Mouse (Mus musculus): ENCODE measurements around the gene Elovl5. TPM values are rescaled to one million over a fixed set of nuclear protein-coding genes. Genes with fewer than 3 reads are reported as not detected.

Elovl5 gene
- total RNA-seq, 2 experiments from 2014 or later = 32.3 to 37.0 TPM

DNA sequence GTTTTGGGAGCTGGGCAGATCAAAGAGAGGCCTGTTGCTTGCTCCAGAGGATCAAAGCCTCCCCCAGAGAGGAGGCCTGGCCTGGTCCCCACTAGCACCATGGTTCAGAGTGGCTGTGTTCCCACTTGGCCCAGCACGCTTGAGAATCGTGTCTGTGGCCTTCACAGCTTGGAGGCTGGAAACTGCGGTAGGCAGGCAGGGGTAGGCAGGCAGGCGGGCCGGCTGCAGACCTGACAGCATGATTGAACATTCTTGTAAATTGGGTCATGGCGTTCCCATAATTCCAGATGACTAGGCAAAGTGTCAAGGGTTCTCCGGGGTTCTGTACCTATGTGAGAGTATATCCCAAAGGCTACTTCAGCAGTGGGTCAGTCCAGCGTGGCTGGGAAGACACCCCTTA is 35.9 kb downstream of the Elovl5 start:
- no peak for DNase-seq (ENCODE audit: low spot score in 2 of 2)

DNA sequence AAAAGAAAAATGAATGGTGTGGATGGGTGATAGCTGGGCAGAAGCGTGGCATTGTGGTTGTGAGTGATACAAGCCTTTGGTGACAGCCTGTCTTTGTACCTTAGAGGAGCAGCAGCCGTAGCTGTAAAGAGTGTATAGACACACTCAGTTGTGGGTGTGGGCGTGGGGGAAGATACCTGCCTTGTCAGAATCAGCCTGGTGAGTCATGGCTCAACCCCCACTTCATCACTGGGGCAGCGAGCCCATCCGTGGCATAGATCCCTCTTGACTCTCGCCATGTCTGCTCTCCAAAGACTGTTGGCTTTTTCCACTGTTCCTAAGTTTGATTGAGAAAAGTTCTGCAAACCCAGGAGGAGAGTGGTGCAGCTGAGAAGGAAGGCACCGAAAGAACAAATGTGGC is 37.3 kb downstream of the Elovl5 start:
- no peak for DNase-seq (ENCODE audit: low spot score in 2 of 2)

DNA sequence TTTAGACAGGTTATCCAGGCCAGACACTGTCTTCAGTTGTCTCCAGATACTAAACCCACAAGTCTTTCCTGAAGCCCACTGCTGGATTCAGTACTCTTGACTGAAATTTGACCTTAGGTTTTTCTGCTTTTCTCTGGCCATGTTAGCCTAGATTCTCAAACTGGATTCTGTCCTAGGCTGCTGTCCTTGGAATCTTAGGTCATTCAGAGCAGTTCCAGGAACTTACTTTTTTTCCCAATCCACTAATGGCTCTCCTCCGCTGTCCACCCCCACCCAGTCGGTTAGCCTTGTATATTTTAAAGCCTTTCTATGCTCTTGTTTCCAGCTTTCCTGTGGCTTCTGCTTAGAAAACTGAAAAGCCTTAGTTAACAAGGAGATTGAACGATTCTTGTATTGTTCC is 37.8 kb downstream of the Elovl5 start:
- no peak for DNase-seq (ENCODE audit: low spot score in 2 of 2)

DNA sequence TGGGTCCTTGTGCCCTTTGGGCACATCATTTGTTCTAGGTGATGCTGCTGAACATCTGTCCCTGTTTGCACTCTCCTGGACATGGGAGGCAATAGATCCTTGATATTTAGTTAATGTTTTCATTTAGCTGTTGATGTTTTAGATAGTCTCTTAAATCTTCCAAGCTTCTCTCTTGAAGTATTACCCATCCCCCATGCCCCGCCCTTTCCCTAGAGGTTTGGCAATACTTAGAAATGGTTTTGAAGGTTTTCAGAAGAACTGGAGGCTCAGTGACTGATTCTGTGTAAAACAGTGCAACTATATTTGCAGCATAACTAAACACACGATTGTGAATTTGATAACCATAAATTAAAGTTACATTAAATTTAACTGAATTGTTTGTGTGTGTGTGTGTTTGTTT is 38.3 kb downstream of the Elovl5 start:
- no peak for DNase-seq (ENCODE audit: low spot score in 2 of 2)

DNA sequence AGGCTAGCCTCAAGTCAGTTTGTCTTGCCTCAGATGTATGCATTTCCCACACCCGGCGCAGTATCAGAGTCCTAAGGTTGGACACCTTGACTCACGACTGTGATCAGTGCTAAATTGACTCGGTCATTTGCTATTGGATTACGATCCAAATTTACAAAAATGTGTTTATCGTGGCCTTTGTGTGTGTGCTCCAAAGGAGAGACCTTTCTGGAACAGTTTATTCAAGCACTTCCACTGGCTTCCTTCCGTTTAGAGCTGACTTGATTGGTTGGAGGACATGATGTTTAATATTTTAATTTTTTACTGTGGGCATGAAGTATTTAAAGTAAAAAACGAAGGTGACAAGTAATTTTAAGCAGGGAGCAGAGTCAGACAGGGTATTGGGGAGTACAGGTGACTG is 38.8 kb downstream of the Elovl5 start:
- no peak for DNase-seq (ENCODE audit: low spot score in 2 of 2)

DNA sequence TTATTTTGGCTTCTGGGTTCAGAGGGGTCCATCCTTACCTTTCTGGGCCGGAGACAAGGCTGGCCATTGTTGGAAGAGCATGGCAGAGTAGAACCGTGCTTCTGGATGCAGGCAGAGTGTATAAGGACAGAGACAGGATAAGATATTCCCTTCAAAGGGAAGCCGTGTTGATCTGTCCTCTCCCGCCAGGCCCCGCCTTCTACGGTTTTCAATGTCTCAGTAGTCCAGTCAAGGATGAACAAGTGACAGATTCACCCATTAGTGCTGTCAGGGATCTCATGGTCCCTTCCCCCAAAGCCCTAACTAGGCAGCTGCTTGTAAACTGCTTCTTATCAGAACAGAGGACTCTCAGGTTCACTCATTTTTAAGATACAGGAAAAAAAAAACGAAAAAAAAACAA is 41.2 kb downstream of the Elovl5 start:
- DNase-seq (ENCODE audit: low spot score in 2 of 2) = no peak

DNA sequence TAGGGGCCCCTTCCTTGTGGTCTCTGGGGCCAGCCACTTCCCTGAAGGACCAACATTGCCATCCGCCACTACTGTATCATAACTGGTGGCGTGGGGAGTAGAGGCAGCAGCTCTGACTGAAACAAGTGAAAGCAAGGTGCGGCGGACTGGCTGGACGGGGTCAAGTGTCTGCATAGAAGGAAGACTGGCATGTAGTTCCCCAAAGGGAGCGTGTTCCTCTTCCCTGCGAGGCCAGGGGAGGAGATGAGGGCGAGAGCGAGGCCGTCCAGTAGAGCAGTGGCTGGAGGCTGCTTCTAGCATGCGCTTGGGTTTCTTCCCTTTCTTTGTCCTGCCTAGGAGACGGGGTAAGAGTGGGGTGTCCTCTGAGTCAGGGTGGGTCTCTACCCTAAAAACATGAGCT is 42.6 kb downstream of the Elovl5 start:
- DNase-seq (ENCODE audit: low spot score in 2 of 2) = no peak

DNA sequence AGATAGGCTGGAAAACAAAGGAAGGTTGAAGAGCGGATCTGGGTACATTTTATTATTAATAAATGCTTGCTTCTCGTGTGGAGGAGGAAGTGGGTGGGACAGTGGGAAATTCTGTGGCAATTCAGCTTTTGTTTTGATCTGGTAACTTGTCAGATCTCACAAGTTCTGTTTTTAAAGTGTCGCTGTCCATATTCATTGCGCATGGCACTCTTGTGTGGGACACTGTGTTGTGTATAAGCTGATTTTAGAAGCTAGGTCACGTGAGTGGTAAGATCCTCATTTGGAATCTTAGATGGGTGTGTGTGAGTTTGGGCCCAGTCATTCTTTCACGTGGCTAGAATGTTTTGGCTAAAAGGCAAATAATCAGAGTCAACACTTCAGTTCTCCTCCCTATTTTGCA is 44.2 kb downstream of the Elovl5 start:
- DNase-seq (ENCODE audit: low spot score in 2 of 2) = no peak

DNA sequence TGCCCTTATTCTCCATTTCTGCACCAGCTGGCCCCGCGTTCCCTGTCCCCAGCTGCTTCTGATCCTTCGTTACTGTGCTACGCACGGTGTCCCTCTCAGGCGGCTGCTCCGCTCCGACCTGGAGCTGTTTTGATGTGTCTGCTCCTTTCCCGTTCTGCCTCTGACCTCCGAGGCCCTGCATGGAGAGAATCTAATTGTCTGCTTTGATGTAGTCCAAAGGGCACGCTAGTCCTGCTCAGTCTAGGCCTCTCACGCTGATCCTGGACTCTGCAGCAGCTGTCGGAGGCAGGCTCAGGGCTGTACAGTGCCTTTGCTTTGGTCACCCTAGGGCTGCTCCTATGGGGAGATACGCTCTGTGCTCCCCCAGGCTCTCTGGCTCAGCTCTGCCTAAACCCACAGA is 46.9 kb downstream of the Elovl5 start:
- DNase-seq (ENCODE audit: low spot score in 2 of 2) = no peak

DNA sequence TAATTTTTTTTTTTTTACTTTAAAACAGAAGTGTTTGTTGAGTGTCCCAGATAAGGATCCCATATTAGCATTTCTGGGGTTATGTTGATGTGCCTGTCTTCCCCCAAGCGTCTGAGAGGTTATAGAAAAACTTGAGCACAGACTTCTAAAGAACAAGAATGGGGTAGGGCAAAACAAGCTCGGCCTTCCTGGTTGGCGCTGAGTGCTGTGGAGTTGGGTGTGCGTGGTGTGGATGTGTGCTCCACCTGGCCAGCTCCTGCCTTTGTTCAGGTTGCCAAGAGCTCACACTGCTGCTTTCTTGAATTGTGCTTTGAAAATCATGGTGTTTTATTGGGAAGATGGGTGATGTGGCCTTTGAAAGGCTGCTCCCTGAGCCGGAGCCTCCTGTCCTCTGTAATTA is 48.1 kb downstream of the Elovl5 start:
- DNase-seq (ENCODE audit: low spot score in 2 of 2) = no peak

DNA sequence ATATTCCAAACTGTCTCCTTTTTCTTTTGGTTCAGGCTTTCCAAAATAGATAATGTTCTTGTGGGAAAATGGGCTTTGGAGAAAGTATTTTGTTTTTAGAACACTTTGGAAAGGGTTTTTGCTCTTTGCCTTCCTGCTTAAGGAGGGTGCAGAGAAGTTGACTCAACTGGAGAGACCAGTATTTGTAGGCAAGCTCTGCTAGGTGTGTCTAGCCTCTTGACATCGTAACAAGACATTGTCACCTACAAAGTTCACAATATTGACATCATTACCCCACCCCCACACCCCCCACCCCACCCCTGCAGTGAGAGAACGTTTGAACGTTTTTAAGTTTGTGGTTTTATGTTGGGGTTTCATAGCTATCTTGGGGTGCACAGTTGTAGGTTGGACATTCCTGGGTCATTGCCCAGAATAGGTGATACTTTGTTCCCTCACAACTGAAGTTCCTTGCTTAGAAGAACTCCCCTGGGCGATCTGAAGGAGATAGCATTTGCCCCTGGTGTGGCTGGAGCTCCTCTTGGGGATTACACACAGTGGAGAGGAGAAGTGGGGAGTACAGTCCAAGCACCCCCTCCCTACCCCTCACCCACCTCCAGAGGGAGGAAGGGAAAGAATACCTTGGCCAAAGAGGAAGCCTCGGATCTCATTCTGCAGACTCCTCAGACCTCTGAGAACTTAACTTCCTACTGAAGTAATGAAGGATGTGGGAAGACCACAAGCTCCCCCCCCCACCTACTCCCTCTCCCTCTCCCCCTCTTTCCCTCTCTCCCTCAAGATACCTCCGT is 48.8 kb downstream of the Elovl5 start:
- DNase-seq (ENCODE audit: low spot score in 2 of 2) = no peak

DNA sequence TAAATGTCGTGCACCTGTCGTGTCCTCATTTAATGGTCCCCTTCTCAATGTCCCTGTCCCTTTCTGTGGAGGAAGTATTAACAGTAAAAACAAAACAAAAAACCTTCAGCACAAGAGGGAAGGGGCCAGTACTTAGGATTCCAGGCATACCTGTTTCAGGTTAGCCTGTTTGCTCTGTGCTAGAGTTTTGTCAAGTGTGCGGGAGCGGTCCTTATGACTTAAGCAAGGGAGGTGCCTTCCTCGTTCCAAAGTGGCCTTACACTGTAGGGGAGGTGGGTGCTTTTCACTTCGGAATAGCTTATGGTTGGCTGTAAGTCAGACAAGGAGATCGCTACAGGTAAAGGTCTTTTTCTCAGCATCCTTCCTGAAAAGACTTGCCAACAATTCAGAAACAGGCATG is 49.7 kb downstream of the Elovl5 start:
- DNase-seq (ENCODE audit: low spot score in 2 of 2) = no peak

DNA sequence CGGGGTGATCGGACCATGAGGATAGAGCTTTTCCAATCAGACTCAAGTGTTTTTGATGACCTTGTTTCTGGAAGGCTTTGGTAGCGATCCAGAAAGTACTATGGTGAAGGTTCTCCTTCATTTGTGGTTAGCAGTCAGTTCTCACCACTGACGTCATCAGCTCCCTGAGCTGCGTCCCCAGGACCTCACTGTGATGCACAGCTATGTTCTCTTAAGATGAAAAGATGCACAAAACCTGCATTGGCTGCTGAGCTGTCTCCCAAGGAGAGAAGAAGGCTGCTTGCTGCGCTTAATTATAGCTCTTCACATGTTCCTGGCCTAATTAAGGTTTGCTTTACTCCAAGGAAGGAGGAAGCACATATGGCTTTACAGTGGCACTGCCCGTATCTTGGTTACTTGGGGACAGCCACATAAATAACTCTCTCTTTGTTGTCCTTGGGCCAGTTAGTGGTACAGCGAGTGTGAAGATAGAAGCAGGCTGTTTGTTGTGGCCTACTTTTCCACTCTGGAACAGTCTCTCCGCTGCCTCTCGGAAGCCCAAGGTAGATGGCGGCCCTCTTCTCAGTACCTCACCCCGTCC is 50.5 kb downstream of the Elovl5 start:
- DNase-seq (ENCODE audit: low spot score in 2 of 2) = no peak

DNA sequence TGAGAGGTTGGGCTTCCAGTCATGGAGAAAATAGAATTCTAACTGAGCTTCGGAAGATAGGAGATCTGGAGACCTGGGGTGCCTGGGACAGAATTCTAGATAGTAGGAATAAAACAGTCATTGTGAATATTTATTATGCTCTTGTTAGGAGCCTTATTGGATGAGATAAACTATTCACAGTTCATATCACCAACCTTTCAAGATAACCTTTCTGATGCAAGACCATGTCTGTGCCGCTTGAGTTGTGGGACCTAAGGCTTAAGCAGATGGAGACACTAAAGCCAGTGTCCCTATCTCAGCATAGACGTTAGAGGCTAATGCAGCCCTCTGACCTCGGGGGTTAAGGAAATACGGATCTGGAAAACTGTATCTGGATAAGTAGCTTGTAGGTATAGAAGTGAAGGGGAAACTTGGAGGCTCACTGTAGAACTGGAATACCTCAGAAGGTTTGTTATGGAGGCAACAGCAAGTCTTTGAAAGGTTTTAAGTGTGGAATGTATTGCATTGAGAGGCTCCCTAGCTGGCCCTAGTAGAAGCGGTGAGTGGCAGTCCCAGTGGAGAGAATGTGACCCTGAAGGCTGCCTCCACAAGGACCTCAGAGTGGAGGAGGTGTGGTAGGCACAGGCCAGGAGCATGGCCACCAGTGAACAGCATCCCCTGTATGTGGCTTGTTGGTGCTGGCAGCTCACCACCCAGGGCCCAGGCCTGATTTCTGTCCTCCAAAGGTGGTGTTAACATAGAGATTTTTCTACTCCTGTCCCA is 52.2 kb downstream of the Elovl5 start:
- no peak for DNase-seq (ENCODE audit: low spot score in 2 of 2)

DNA sequence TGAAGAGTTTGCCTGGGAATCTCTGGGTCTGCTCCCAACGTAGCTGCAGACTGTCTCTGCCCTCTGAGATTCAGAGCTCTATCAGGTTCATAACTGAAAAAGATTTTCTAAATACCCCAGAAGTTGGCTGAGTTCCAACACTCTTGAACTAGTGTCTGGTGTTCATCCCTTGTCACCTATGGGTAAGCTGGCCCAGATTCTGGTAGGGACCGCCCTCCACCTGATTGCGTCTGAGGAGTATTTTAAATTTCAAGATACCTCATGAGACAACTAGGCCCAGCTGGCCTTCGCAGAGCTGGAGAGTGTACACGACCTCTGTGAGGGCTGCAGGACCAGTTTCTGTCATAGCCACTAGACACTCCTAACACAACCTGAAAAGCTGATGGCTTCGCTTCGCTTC is 61.8 kb downstream of the Elovl5 start:
- no peak for DNase-seq (ENCODE audit: low spot score in 2 of 2)

DNA sequence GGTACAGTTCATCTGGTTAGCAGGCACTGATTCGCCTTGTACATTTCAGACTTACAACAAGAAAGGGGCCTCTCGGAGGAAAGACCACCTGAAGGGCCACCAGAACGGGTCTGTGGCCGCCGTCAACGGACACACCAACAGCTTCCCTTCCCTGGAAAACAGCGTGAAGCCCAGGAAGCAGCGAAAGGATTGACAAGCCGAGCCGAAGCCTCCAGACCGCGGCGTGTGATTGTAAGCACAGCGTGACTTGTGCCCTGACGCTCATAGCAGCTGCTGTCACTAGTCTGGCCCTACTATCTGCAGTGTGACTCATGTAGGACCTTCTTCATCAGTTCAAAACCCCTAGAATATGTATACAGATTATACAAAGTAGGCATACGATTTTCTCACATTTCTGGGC is 65.5 kb downstream of the Elovl5 start:
- no peak for DNase-seq (ENCODE audit: low spot score in 2 of 2)

DNA sequence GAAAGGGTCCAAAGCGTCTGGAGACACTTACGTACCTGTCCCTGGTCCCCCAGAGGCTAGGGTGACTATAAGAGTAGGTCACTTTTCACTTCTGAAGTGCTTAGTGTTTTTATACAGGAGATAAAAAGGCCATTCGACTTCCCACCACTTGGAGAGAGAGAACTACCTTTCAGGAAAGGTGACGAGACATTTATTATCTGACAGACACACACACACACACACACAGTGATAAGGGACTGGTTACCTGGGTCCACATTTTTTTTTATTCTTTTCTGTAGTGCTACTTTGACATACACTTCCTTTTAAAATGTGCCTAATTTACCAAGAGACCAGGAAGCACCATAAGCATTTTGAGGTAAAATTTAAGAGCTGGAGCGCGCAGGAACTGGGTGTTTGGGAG is 66.4 kb downstream of the Elovl5 start:
- no peak for DNase-seq (ENCODE audit: low spot score in 2 of 2)

DNA sequence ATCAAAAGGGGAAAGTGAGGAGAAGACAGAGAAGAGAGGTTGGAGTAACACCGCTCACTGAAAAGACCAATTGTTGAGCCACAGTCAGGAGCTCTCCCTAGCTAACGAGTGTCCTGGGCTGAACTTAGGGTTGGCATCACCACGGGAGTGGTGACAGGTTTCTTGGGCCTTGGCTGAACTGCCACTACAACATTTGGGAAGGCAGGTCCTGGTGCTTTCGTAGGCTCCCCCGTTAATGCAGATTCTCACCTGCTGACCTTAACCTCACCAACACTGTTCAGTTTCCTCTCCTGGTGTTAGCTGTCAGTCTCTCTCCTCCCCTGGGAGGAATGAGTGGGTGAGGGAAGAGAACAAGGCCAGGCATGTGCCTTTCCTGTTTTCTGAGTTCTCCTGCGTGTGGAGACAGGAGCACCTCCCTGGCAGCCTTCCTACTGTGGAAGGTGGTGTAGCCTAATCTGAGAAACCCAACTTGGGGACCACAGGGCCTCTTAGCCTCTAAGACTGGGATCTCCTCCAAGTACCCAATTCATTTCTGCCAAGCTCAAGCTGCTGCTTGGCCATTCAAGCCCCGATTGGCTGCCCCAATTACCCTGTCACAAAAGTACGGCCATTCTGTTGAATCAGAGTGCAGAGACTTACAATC is 69.1 kb downstream of the Elovl5 start:
- no peak for DNase-seq (ENCODE audit: low spot score in 2 of 2)

DNA sequence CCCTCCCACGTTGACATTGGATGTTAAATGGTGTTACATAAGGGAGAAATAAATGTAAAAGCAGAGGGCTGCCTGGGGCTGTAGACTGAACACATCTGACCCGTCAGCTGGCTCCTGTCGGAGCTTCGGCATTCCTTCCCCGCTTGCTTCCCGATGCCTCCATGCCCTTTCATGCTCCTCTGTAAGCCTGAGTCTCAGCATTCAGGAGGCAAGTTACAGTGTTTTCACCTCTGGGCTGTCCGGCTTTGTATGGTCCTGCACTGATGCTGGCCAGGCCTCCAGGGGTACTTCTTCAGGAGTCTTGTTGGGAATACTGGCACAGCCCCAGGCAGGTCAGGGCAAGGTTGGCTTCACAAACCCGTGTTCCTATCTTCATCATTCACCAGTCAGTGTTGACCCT is 72.5 kb downstream of the Elovl5 start:
- no peak for DNase-seq (ENCODE audit: low spot score in 2 of 2)

DNA sequence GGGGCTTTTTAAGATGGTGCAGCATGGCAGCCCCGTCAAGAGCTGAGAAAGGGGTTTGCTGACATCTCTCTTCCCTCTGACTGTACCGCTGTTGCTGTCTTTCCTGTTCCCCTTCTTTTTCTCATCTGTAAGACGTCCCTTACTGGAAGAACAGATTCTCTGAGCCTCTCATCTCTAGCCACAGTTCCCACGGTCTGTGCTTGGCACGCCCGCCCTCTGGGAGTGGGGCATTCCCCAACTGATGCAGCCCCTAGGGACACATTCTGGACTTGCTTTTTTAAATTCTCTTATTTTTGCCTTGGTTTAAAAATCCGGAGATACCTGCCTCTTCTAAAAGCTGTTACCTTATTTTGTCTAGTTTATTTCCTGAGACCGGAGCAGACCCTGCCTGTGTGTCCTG is 73.1 kb downstream of the Elovl5 start:
- no peak for DNase-seq (ENCODE audit: low spot score in 2 of 2)

DNA sequence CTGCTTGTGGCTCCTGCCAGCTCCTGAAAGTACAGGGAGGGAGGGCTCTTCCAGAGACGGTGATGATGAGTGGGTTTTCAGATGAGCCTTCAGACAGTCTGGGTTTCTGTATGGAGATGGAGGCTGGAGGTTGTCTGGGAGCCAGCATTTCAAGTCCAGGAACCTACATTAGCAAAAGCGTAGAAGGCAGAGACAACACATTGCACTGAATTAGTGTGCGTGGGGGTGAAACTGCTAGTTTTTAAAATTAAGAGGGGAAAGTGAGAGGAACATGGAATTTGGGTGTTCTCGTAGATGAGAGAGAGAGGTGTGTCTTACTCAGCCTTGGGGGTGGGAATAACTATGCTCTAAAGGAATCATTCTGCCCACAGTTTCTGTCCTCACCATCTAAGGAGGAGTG is 74.5 kb downstream of the Elovl5 start:
- no peak for DNase-seq (ENCODE audit: low spot score in 2 of 2)

DNA sequence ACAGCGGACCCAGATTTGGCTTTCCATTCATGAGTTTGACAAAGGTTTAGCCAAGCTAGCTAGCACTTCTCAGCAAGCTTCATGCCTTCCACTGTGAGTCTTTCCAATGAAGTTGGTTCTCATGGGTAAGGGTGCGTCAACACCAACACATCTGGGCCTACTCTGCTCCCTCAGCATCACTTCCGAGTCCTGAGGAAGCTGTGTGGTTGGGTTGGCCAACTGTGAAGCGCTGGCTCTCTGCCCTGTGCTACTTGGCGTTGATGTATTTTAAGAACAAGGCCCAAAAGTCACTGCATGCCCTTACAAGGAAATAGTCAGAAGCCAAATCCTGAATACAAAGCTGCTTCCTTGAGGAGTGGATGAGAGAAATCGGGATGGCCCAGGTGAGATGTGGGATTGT is 75.1 kb downstream of the Elovl5 start:
- no peak for DNase-seq (ENCODE audit: low spot score in 2 of 2)

All from gastrocnemius, postnatal 4 days (tissue).